Mouse (Mus musculus) CH12.LX (cell line): ENCODE measurements around the gene Pkdcc. TPM values are rescaled to one million over a fixed set of nuclear protein-coding genes. Genes with fewer than 3 reads are reported as not detected.

Experiments
- DNase-seq: peaks from one replicate; pipeline ENCODE4 v3.0.0-alpha.2; 2013; ENCODE audit errors: extremely low read depth
- H3K27ac ChIP-seq: 2 replicates; pipeline ENCODE4 v1.5.1; 2012; ENCODE audit warnings: low read depth, mild to moderate bottlenecking, control low read depth, moderate library complexity; ENCODE audit not compliant: insufficient read depth
- H3K27me3 ChIP-seq: replicated peaks from 2 replicates; pipeline ENCODE3; 2012; ENCODE audit warnings: inconsistent platforms
- H3K36me3 ChIP-seq, 2 experiments: replicated peaks in 1 of 2; 2 replicates each; pipeline versions ENCODE3 to v1.6.1; 2012; ENCODE audit warnings: inconsistent platforms in 1 of 2, low read length in 1 of 2, mild to moderate bottlenecking in 1 of 2, mixed read lengths in 1 of 2, moderate library complexity in 1 of 2; ENCODE audit not compliant: control insufficient read depth in 1 of 2, insufficient read depth in 1 of 2
- H3K4me1 ChIP-seq, 2 experiments: 2 replicates each; pipeline ENCODE4 v1.6.1; 2012; ENCODE audit warnings: inconsistent platforms in 1 of 2, moderate library complexity in 1 of 2; ENCODE audit not compliant: insufficient read depth in 2 of 2, control insufficient read depth in 1 of 2
- H3K4me2 ChIP-seq: 2 replicates; pipeline ENCODE4 v1.6.1; 2012; ENCODE audit warnings: low read depth, mild to moderate bottlenecking, control low read depth; ENCODE audit not compliant: poor library complexity, insufficient read depth, severe bottlenecking
- H3K4me3 ChIP-seq, 3 experiments: fragments of 150-350 bp in 1 of 3; sonication (generic) in 1 of 3; replicated peaks in 1 of 3; 2 replicates each; pipeline versions ENCODE3 to v1.5.1; 2011 to 2012; ENCODE audit warnings: low read depth in 2 of 3, low read length in 2 of 3, mild to moderate bottlenecking in 2 of 3, moderate library complexity in 2 of 3, control low read depth in 1 of 3, improper control_type of control experiment in 1 of 3, inconsistent platforms in 1 of 3, mixed read lengths in 1 of 3; ENCODE audit not compliant: poor library complexity in 1 of 3
- H3K79me2 ChIP-seq: replicated peaks from 2 replicates; pipeline ENCODE4 v1.6.1; 2012; ENCODE audit warnings: mild to moderate bottlenecking, moderate library complexity; ENCODE audit not compliant: control insufficient read depth, poor library complexity, insufficient read depth, severe bottlenecking; ENCODE audit errors: extremely low read depth
- H3K9ac ChIP-seq: 2 replicates; pipeline ENCODE4 v1.6.1; 2012; ENCODE audit warnings: low read depth, mild to moderate bottlenecking, control low read depth, moderate library complexity; ENCODE audit not compliant: insufficient read depth
- H3K9me3 ChIP-seq: replicated peaks from 2 replicates; pipeline ENCODE3; 2012; ENCODE audit warnings: low read length, inconsistent platforms, mixed read lengths
- BHLHE40 ChIP-seq: IDR thresholded peaks from 2 replicates; pipeline ENCODE4 v1.6.1; 2011; ENCODE audit warnings: mild to moderate bottlenecking, low read depth, low read length, improper control_type of control experiment
- CHD1 ChIP-seq: IDR thresholded peaks from 2 replicates; pipeline ENCODE4 v1.6.1; 2012; ENCODE audit warnings: low read depth, low read length, improper control_type of control experiment, inconsistent platforms
- CHD2 ChIP-seq: IDR thresholded peaks from 2 replicates; pipeline ENCODE4 v1.6.1; 2011; ENCODE audit warnings: low read length, improper control_type of control experiment
- E2F4 ChIP-seq: IDR thresholded peaks from 2 replicates; pipeline ENCODE4 v1.6.1; 2011; ENCODE audit warnings: low read depth, low read length, improper control_type of control experiment; ENCODE audit not compliant: insufficient replicate concordance
- ELF1 ChIP-seq: IDR thresholded peaks from 2 replicates; pipeline ENCODE4 v1.6.1; 2014; ENCODE audit warnings: low read depth, mild to moderate bottlenecking, inconsistent platforms, low read length, improper control_type of control experiment
- EP300 ChIP-seq: IDR thresholded peaks from 2 replicates; pipeline ENCODE4 v1.6.1; 2011; ENCODE audit warnings: low read length, improper control_type of control experiment
- HCFC1 ChIP-seq: IDR thresholded peaks from 2 replicates; pipeline ENCODE4 v1.6.1; 2012; ENCODE audit warnings: low read depth, mild to moderate bottlenecking, inconsistent platforms, low read length, improper control_type of control experiment
- IRF4 ChIP-seq: IDR thresholded peaks from 2 replicates; pipeline ENCODE4 v1.6.1; 2014; ENCODE audit warnings: low read depth, mild to moderate bottlenecking, inconsistent platforms, low read length, improper control_type of control experiment
- JUN ChIP-seq: IDR thresholded peaks from 2 replicates; pipeline ENCODE4 v1.6.1; 2011; ENCODE audit warnings: low read depth, mild to moderate bottlenecking, low read length, improper control_type of control experiment, moderate library complexity; ENCODE audit not compliant: insufficient read depth
- MAX ChIP-seq: IDR thresholded peaks from 2 replicates; pipeline ENCODE4 v1.6.1; 2011; ENCODE audit warnings: low read length, improper control_type of control experiment
- MXI1 ChIP-seq: IDR thresholded peaks from 2 replicates; pipeline ENCODE4 v1.6.1; 2011; ENCODE audit warnings: mild to moderate bottlenecking, low read depth, low read length, improper control_type of control experiment
- MYC ChIP-seq: IDR thresholded peaks from 2 replicates; pipeline ENCODE4 v1.6.1; 2011; ENCODE audit warnings: low read depth, mild to moderate bottlenecking, improper control_type of control experiment, low read length
- NRF1 ChIP-seq: IDR thresholded peaks from 2 replicates; pipeline ENCODE4 v1.6.1; 2014; ENCODE audit warnings: low read depth, mild to moderate bottlenecking, inconsistent platforms, low read length, improper control_type of control experiment, moderate library complexity
- PAX5 ChIP-seq: IDR thresholded peaks from 2 replicates; pipeline ENCODE4 v1.6.1; 2012; ENCODE audit warnings: low read length, inconsistent platforms, mixed read lengths
- POLR2A ChIP-seq: IDR thresholded peaks from 2 replicates; pipeline ENCODE4 v1.6.1; 2011; ENCODE audit warnings: low read depth, mild to moderate bottlenecking, improper control_type of control experiment, low read length
- POLR2AphosphoS2 ChIP-seq: IDR thresholded peaks from 2 replicates; pipeline ENCODE4 v1.6.1; 2011; ENCODE audit warnings: low read depth, low read length, improper control_type of control experiment
- RCOR1 ChIP-seq: conservative IDR thresholded peaks from 2 replicates; pipeline ENCODE4 v1.6.1; 2012; ENCODE audit warnings: low read depth, mild to moderate bottlenecking, inconsistent platforms, low read length, improper control_type of control experiment
- SIN3A ChIP-seq: IDR thresholded peaks from 2 replicates; pipeline ENCODE4 v1.6.1; 2012; ENCODE audit warnings: low read length, improper control_type of control experiment, inconsistent platforms
- TCF12 ChIP-seq: IDR thresholded peaks from 2 replicates; pipeline ENCODE4 v1.6.1; 2014; ENCODE audit warnings: low read depth, mild to moderate bottlenecking, inconsistent platforms, low read length, improper control_type of control experiment
- UBTF ChIP-seq: IDR thresholded peaks from 2 replicates; pipeline ENCODE4 v1.6.1; 2012; ENCODE audit warnings: low read depth, mild to moderate bottlenecking, inconsistent platforms, low read length, improper control_type of control experiment, moderate library complexity
- ZC3H11A ChIP-seq: IDR thresholded peaks from 2 replicates; pipeline ENCODE4 v1.6.1; 2012; ENCODE audit warnings: low read depth, mild to moderate bottlenecking, inconsistent platforms, low read length, improper control_type of control experiment
- ZMIZ1 ChIP-seq: IDR thresholded peaks from 2 replicates; pipeline ENCODE4 v1.6.1; 2012; ENCODE audit warnings: low read depth, mild to moderate bottlenecking, inconsistent platforms, low read length, improper control_type of control experiment
- ZNF384 ChIP-seq: IDR thresholded peaks from 2 replicates; pipeline ENCODE4 v1.6.1; 2012; ENCODE audit warnings: low read depth, low read length, improper control_type of control experiment, inconsistent platforms
- dilution Hi-C: fragments of 300-500 bp; cut with MboI; formaldehyde crosslinking; loops from 2 replicates; pipeline ENCODE4 v1.14.3; 2020; ENCODE audit warnings: low sequenced_read_pairs; ENCODE audit not compliant: extremely low pct_unique_long_range_greater_than_20kb, extremely low pct_ligation_motif_present
- in situ Hi-C: fragments of 300-500 bp; cut with MboI; formaldehyde crosslinking; loops from 3 replicates; pipeline ENCODE4 v1.14.3; 2019; ENCODE audit warnings: low sequenced_read_pairs, low pct_ligation_motif_present, low pct_unique_long_range_greater_than_20kb, mixed read lengths
- polyA plus RNA-seq: library from polyadenylated mRNA; unstranded; fragments of >175 nt; gene quantifications from 2 replicates; pipeline ENCODE4 v1.2.1, GENCODE M21; 2012; ENCODE audit warnings: low read depth; ENCODE audit not compliant: insufficient read length
- total RNA-seq, 2 experiments: library from RNA; depleted of rRNA; stranded (reverse); fragments of 300-350 nt in 1 of 2; fragments of >200 nt in 1 of 2; gene quantifications; 2 replicates each; pipeline ENCODE4 v1.2.3; 2012 to 2014

Gene Pkdcc
- total and polyA plus RNA-seq, 3 experiments = 3.7 to 4.3 (median 4.2) TPM

DNA sequence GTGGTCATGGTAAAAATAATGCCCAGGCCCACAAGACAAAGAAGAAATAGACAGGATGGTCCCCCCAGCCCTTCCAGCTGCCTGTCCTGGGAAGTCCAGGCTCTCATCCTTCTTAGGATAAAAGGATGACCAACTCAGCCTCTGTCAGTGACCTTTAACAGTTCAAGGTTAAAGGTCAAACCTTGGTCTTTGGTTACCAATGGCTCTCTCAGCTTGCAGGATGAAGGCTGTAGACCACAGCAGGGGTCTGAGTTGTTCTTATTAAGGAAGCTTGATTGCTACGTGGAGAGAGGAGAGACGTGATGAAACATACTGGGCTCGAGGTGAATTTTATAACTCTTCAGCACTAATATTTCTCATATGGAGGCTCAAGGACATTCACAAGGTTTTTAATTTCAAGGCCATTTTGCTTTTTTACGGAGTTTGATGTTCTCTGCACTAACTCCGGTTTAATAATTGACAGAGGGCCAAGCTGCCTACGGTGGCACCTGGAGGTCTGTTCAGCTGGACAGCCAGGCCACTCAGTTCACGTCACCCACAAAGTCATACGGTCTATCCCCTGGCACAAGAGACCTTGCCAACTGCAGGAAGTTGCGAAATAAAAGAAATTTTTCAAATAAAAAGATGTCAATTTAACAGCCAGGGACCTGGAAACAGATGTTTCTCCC lies 36.5 kb upstream of the Pkdcc start:
- in situ Hi-C loops = no loop called here
- Histone ChIP-seq H3K4me3 (no peak overlapping the region), H3K27me3 (no peaks in the 10 kb centered on the region), H3K9me3 (peaks cover 10% of the 10 kb centered on the region), H3K9ac (no peak overlapping the region), H3K79me2 (no peaks in the 10 kb centered on the region), H3K27ac (no peak overlapping the region), H3K4me2 (no peak overlapping the region), H3K4me1 (peaks cover 0 to 5% of the 10 kb centered on the region in 2 experiments; a peak in 1 of 4 replicates), H3K36me3 (no peaks in the 10 kb centered on the region)
- dilution Hi-C loops = no loop called here
- no peak for DNase-seq
- no peak for TF ChIP-seq EP300
- no peak for TF ChIP-seq TCF12
- no peak for TF ChIP-seq JUN
- TF ChIP-seq UBTF = no peak
- TF ChIP-seq POLR2AphosphoS2 = no peak
- TF ChIP-seq HCFC1 = no peak
- no peak for TF ChIP-seq ELF1
- TF ChIP-seq PAX5 = no peak
- no peak for TF ChIP-seq SIN3A
- no peak for TF ChIP-seq ZC3H11A
- TF ChIP-seq POLR2A = no peak
- no peak for TF ChIP-seq NRF1
- TF ChIP-seq ZNF384 = no peak
- TF ChIP-seq E2F4 = no peak
- no peak for TF ChIP-seq BHLHE40
- no peak for TF ChIP-seq MYC

DNA sequence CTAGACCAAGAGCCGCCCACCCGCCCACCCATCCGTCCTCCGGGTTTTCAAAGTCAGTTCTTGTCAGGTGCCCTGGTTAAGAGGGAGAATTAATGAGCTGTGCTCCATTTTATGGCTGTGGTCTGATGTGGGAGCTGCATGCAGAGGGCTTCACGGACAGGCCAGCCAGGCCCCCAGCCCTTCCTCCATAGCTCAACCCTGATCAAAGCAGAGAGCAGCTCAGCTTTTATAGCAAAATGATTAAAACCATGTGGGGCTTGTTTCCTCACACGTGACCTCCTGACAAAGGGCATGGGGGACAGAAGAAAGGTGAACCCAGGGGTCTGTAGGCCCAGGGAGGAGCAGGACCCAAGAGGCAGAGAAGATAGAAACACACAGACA lies 36.0 kb upstream of the Pkdcc start:
- Histone ChIP-seq H3K9me3 (peaks cover 7% of the 10 kb centered on the region), H3K79me2 (no peaks in the 10 kb centered on the region), H3K4me3 (no peak overlapping the region), H3K27ac (no peak overlapping the region), H3K4me1 (peaks cover 0 to 5% of the 10 kb centered on the region in 2 experiments; a peak in 1 of 4 replicates), H3K36me3 (no peaks in the 10 kb centered on the region), H3K4me2 (no peak overlapping the region), H3K27me3 (no peaks in the 10 kb centered on the region), H3K9ac (no peak overlapping the region)
- dilution Hi-C loops = no loop called here
- in situ Hi-C loops = no loop called here
- DNase-seq = no peak
- TF ChIP-seq CHD2 = no peak
- no peak for TF ChIP-seq ELF1
- TF ChIP-seq CHD1 = no peak
- no peak for TF ChIP-seq MAX
- TF ChIP-seq IRF4 = no peak
- TF ChIP-seq PAX5 = no peak
- TF ChIP-seq RCOR1 = no peak
- TF ChIP-seq ZMIZ1 = no peak
- TF ChIP-seq MXI1 = no peak
